Mouse (Mus musculus) heart, embryonic 14.5 days (tissue): ENCODE data around the gene Bicd2. TPM values are rescaled to one million over a fixed set of nuclear protein-coding genes. Genes with fewer than 3 reads are reported as not detected.
"Not testable (repeated sequence)": the region's sequence is repeated elsewhere in the genome, so short reads cannot be mapped to it uniquely, and the experiment has no call there.

ENCODE experiments used
- ATAC-seq: fragments of 200-750 bp; cut with Nextera tagmentation; 2 replicates; pipeline ENCODE4 v1.8.0; 2017; ENCODE audit warnings: low read depth, moderate TSS enrichment; ENCODE audit not compliant: insufficient number of reproducible peaks, insufficient read depth, low FRiP score
- H3K27ac ChIP-seq, 2 experiments: fragments of 200-500 bp in 1 of 2; fragments of 300-500 bp in 1 of 2; sonication (generic) in 1 of 2; replicated peaks in 1 of 2; 2 replicates each; pipeline ENCODE4 v1.5.1; 2012 to 2014; ENCODE audit warnings: low read depth in 2 of 2, low read length in 2 of 2, control low read depth in 1 of 2, mild to moderate bottlenecking in 1 of 2, mixed read lengths in 1 of 2; ENCODE audit not compliant: control insufficient read depth in 1 of 2, insufficient read depth in 1 of 2
- H3K27me3 ChIP-seq: fragments of 300-500 bp; sonication (generic); 2 replicates; pipeline ENCODE4 v1.6.1; 2014; ENCODE audit warnings: mild to moderate bottlenecking, low read length, control low read depth; ENCODE audit not compliant: control insufficient read depth, insufficient read depth
- H3K36me3 ChIP-seq: fragments of 300-500 bp; sonication (generic); 2 replicates; pipeline ENCODE4 v1.6.1; 2014; ENCODE audit warnings: mild to moderate bottlenecking, control low read depth, low read length, mixed read lengths; ENCODE audit not compliant: control insufficient read depth, insufficient read depth
- H3K4me1 ChIP-seq, 2 experiments: fragments of 200-500 bp in 1 of 2; fragments of 300-500 bp in 1 of 2; sonication (generic) in 1 of 2; 2 replicates each; pipeline ENCODE4 v1.6.1; 2012 to 2014; ENCODE audit warnings: low read length in 2 of 2, control low read depth in 1 of 2, mixed read lengths in 1 of 2; ENCODE audit not compliant: control insufficient read depth in 2 of 2, insufficient read depth in 2 of 2
- H3K4me2 ChIP-seq: fragments of 300-500 bp; sonication (generic); 2 replicates; pipeline ENCODE4 v1.6.1; 2014; ENCODE audit warnings: mild to moderate bottlenecking, low read length
- H3K4me3 ChIP-seq, 2 experiments: fragments of 200-500 bp in 1 of 2; fragments of 300-500 bp in 1 of 2; sonication (generic) in 1 of 2; 2 replicates each; pipeline ENCODE4 v1.5.1; 2012 to 2014; ENCODE audit warnings: low read length in 2 of 2, mild to moderate bottlenecking in 2 of 2, control low read depth in 1 of 2, low read depth in 1 of 2, moderate library complexity in 1 of 2; ENCODE audit not compliant: control insufficient read depth in 1 of 2, insufficient read depth in 1 of 2
- H3K9ac ChIP-seq: fragments of 300-500 bp; sonication (generic); 2 replicates; pipeline ENCODE4 v1.6.1; 2014; ENCODE audit warnings: mild to moderate bottlenecking, low read length
- H3K9me3 ChIP-seq: fragments of 300-500 bp; sonication (generic); 2 replicates; pipeline ENCODE4 v1.6.1; 2016; ENCODE audit warnings: low read length, control low read depth; ENCODE audit not compliant: control insufficient read depth
- WGBS: fragments of 180-500 bp; shearing (Covaris S2); extraction: QIAGEN DNeasy Blood & Tissue Kit; methylation state at CpG from one replicate; pipeline ENCODE4 v1.1.7; 2014; 5-methylcytosine and 5-hydroxymethylcytosine counted together
- polyA plus RNA-seq: library from polyadenylated mRNA; unstranded; fragments of >200 nt; fragmentation: Nextera tagmentation; extraction: Ambion mirVana; gene quantifications from 2 replicates; pipeline ENCODE4 v1.2.1, GENCODE M21; 2014

The Bicd2 gene
- polyA plus RNA-seq, 1 experiment from 2014 or later = 47.3 TPM

DNA sequence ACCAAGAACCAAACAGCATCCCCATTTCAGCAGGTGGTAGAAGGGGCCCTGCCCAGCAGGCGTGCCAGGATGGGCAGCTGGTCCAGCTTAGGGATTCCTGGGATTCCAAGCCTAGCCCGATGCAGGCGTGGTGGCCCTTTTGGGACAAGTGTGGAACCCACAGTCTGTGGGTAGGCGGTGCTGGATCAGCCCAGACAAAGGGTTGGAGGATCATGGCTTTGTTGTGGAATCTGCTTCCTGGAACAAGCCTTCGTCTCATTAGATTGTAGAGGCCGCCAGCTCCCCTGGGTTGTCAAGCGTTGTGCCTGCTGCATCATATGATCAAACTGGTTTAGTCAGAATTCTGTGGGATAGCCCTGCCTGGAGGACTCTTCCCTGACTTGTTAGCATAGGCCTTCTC is 21.0 kb downstream of the Bicd2 start:
- 33% methylated on average over 7 of the region's 7 CpGs for WGBS
- Histone ChIP-seq H3K36me3 (0 out of 2 replicates have a peak, but pooled peaks cover 3% of the 10 kb centered on the region), H3K27ac (peak overlapping the region; percentile 66 to 95), H3K9ac (peak overlapping the region; percentile 18; the same call in 1 of the 2 replicates), H3K4me2 (peak overlapping the region; percentile 59; the same call in 1 of the 2 replicates), H3K27me3 (no peaks in the 10 kb centered on the region), H3K4me3 (no peak overlapping the region), H3K4me1 (peaks cover 29 to 71% of the 10 kb centered on the region in 2 experiments), H3K9me3 (no peaks in the 10 kb centered on the region)
- no peak for ATAC-seq

DNA sequence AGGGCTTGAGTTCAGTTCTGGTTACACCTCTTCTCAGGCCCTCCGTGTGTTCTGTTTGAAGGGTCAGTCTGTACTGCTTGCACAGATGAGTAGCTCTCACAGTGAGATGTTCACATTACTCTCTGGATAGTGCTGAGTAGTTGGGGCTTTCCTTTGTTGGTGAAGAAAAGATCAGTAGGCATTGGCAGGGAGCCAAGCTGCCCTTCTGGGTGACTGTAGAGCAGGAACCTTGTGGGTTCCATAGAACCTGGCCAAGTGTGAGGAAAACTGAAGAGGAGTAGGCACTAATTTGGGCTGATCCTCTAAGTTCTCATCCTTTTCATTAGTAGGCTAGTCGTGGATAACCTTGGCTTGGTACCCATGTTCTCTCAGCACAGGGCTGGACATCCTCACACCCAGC is 21.4 kb downstream of the Bicd2 start:
- Histone ChIP-seq H3K27ac (peak overlapping the region; percentile 66 to 95), H3K9ac (no peak overlapping the region), H3K9me3 (no peaks in the 10 kb centered on the region), H3K4me3 (no peak overlapping the region), H3K27me3 (no peaks in the 10 kb centered on the region), H3K4me1 (peaks cover 31 to 74% of the 10 kb centered on the region in 2 experiments), H3K36me3 (no peaks in the 10 kb centered on the region), H3K4me2 (peak overlapping the region; percentile 59; the same call in 1 of the 2 replicates)
- WGBS = 55% methylated on average over 2 of the region's 2 CpGs
- ATAC-seq = no peak

DNA sequence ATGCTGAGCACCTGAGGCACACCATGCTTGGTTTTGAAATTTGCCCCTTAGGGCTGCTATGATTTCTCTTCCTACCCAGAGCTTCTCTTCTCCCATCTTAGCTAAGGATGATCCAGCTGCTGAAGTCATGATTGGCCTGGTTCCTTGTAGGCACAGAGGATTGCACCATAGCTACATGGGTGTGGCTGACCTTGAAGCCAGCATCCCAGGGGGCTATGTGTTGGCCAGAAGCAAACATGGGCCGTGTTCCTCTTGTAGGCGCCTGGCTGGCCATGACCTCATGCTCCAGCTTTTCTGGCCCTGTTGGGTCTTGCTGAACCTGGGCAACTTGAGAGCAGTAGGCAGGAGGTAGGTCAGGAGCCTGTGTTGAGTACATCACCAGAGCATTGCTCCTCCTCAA is 23.3 kb downstream of the Bicd2 start:
- Histone ChIP-seq H3K27ac (no peak overlapping the region), H3K4me1 (peaks cover 34 to 86% of the 10 kb centered on the region in 2 experiments)
- WGBS = 60% methylated on average over 2 of the region's 2 CpGs

DNA sequence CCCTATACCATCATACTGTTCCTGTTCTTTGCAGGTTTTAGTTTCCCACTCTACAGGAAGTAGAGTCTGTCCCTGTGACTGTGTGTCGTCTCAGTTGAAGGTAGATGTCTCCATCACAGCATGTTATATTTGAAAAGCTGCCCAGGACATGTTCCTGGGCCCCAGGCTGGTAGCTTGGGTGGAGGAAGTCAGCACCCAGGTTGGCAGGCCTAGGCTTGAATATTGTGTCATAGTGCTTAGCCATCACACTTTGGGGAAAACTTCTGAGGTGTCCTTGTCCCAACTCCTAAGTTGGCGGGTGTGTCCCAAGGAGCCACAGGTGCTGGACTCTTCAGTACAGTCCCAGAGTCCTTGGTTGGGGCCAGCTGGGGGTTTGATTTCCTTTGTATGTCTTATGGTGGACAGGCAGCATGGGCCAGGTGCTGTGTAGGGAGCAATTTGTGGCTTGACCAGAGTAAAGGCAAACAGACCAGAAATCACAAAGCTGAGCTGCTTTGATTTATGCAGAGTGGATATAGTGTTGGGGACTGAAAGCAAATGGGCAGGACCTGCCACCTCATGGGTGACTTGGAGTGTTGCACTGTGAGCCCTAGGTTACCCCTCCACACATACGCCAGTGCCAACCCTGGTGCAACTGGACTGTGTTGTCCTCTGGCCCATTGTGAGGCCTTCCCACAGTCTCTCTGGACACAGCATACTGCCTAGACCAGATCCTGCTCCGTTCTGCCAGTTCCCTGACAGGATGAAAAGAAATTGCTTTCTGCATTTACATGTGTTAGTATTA is 26.5 kb downstream of the Bicd2 start:
- H3K36me3 ChIP-seq = peaks cover 32% of the 10 kb centered on the region
- ATAC-seq = no peak

More for the DNA sequence above, 23.3 kb downstream of the Bicd2 start:
- no peak overlapping the region for H3K4me3 ChIP-seq
- H3K27me3 ChIP-seq = no peaks in the 10 kb centered on the region
- no peaks in the 10 kb centered on the region for H3K9me3 ChIP-seq
- H3K4me2 ChIP-seq = no peak overlapping the region
- no peak overlapping the region for H3K9ac ChIP-seq
- no peak for ATAC-seq
- H3K36me3 ChIP-seq = peaks cover 8% of the 10 kb centered on the region

DNA sequence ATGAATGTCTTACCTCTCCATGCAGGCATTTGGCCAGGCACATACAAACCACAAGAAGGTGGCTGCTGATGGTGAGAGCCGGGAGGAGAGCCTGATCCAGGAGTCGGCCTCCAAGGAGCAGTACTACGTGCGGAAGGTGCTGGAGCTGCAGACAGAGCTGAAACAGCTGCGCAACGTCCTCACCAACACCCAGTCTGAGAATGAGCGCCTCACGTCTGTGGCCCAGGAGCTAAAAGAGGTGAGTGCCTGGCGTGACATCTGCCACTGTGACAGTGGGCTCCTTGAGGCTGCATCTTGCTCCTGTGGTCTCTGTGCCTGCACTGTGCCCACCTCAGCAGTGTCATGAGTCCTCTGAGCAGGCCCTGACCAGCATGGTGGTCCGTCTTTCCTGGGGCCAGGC is 28.0 kb downstream of the Bicd2 start:
- WGBS = 90% methylated on average over 10 of the region's 10 CpGs
- H3K36me3 ChIP-seq = peaks cover 32% of the 10 kb centered on the region
- ATAC-seq = no peak
- peaks cover 28 to 68% of the 10 kb centered on the region in 2 experiments for H3K4me1 ChIP-seq
- H3K9ac ChIP-seq = no peak overlapping the region
- no peak overlapping the region for H3K27ac ChIP-seq
- H3K9me3 ChIP-seq = no peaks in the 10 kb centered on the region
- no peak overlapping the region for H3K4me2 ChIP-seq
- H3K27me3 ChIP-seq = no peaks in the 10 kb centered on the region
- H3K4me3 ChIP-seq = no peak overlapping the region

More for the DNA sequence above, 26.5 kb downstream of the Bicd2 start:
- WGBS = 72% methylated on average over 4 of the region's 4 CpGs
- no peak overlapping the region for H3K4me3 ChIP-seq
- no peaks in the 10 kb centered on the region for H3K9me3 ChIP-seq
- H3K4me2 ChIP-seq = no peak overlapping the region
- no peak overlapping the region for H3K9ac ChIP-seq
- peak overlapping the region in 1 of 2 experiments; percentile 19; a peak in 1 of 4 replicates for H3K27ac ChIP-seq
- no peaks in the 10 kb centered on the region for H3K27me3 ChIP-seq
- peaks cover 33 to 82% of the 10 kb centered on the region in 2 experiments for H3K4me1 ChIP-seq

DNA sequence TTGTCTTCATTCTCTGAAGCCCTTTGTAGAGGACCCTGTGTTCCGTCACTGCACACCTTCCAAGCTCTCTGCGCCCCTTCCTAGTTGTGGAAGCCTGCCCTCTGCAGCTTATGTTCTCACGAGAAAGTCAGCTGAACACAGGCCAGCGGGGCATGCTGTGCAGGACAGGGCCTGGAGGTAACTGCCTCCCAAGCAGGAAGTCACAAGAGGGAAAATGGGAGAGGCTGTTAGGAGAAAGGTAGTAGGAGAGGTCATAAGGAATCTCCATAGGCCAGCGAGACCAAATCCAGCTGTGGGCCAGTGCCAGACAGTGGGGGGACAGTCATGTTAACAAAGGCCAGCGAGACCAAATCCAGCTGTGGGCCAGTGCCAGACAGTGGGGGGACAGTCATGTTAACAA is 28.8 kb downstream of the Bicd2 start:
- Histone ChIP-seq H3K27ac (peak overlapping the region in 1 of 2 experiments; percentile 61; a peak in 2 of 4 replicates), H3K36me3 (peaks cover 37% of the 10 kb centered on the region), H3K4me1 (peaks cover 25 to 63% of the 10 kb centered on the region in 2 experiments)
- not testable (repeated sequence) for H3K4me2 ChIP-seq, H3K4me3 ChIP-seq, H3K9ac ChIP-seq, H3K9me3 ChIP-seq, H3K27me3 ChIP-seq, ATAC-seq
- WGBS = 64% methylated on average over 6 of the region's 6 CpGs

DNA sequence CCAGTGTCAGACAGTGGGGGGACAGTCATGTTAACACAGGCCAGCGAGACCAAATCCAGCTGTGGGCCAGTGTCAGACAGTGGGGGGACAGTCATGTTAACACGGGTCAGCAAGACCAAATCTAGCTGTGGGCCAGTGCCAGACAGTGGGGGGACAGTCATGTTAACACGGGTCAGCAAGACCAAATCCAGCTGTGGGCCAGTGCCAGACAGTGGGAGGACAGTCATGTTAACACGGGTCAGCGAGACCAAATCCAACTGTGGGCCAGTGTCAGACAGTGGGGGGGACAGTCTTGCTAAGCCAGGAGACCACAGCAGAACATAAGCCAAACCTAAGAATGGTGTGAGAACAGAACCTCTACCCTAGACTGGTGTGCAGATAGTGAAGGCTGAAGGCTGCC is 29.5 kb downstream of the Bicd2 start:
- 69% methylated on average over 5 of the region's 5 CpGs for WGBS
- peaks cover 25 to 60% of the 10 kb centered on the region in 2 experiments for H3K4me1 ChIP-seq
- peak overlapping the region; percentile 27; the same call in 1 of the 2 replicates for H3K9ac ChIP-seq

More for the DNA sequence above, 29.5 kb downstream of the Bicd2 start:
- not testable (repeated sequence) for ATAC-seq, H3K4me2 ChIP-seq, H3K9me3 ChIP-seq, H3K4me3 ChIP-seq, H3K27me3 ChIP-seq
- H3K27ac ChIP-seq = peak overlapping the region; percentile 60 to 76
- peaks cover 44% of the 10 kb centered on the region for H3K36me3 ChIP-seq
